Mouse (Mus musculus) testis, adult 2 months (tissue): ENCODE data around the gene Cpne5. TPM values are rescaled to one million over a fixed set of nuclear protein-coding genes. Genes with fewer than 3 reads are reported as not detected.

Source experiments
- H3K27ac ChIP-seq: fragments of 200-500 bp; 2 replicates; pipeline ENCODE4 v1.5.1; 2012; ENCODE audit warnings: low read depth, low read length; ENCODE audit not compliant: control insufficient read depth, insufficient read depth
- H3K27me3 ChIP-seq: fragments of 200-500 bp; 2 replicates; pipeline ENCODE4 v1.6.1; 2012; ENCODE audit warnings: mild to moderate bottlenecking, low read length, moderate library complexity; ENCODE audit not compliant: control insufficient read depth, insufficient read depth
- H3K36me3 ChIP-seq: fragments of 200-500 bp; 2 replicates; pipeline ENCODE4 v1.6.1; 2012; ENCODE audit warnings: mild to moderate bottlenecking, low read length; ENCODE audit not compliant: control insufficient read depth, insufficient read depth
- H3K4me1 ChIP-seq: fragments of 200-500 bp; 2 replicates; pipeline ENCODE4 v1.6.1; 2012; ENCODE audit warnings: low read length; ENCODE audit not compliant: control insufficient read depth, insufficient read depth
- H3K4me3 ChIP-seq: fragments of 200-500 bp; 2 replicates; pipeline ENCODE4 v1.5.1; 2012; ENCODE audit warnings: low read depth, mild to moderate bottlenecking, low read length, moderate library complexity, mixed read lengths; ENCODE audit not compliant: control insufficient read depth
- CTCF ChIP-seq: fragments of 200-500 bp; IDR thresholded peaks from 2 replicates; pipeline ENCODE4 v1.5.1; 2012; ENCODE audit warnings: low read depth, mild to moderate bottlenecking, inconsistent platforms, low read length, moderate library complexity; ENCODE audit not compliant: control insufficient read depth, insufficient read depth, insufficient replicate concordance
- POLR2A ChIP-seq: fragments of 200-500 bp; IDR thresholded peaks from 2 replicates; pipeline ENCODE4 v1.6.1; 2012; ENCODE audit warnings: low read depth, mild to moderate bottlenecking, inconsistent platforms, low read length, moderate library complexity; ENCODE audit not compliant: control insufficient read depth
- polyA plus RNA-seq: library from polyadenylated mRNA; depleted of rRNA; stranded (reverse); fragments of >200 nt; gene quantifications from 2 replicates; pipeline ENCODE4 v1.2.3, GENCODE M21; 2012

Gene Cpne5
- polyA plus RNA-seq, 1 experiment = 49.1 TPM

- Histone ChIP-seq H3K27ac (no peak overlapping the region), H3K4me1 (peaks cover 17% of the 10 kb centered on the region), H3K36me3 (no peaks in the 10 kb centered on the region), H3K4me3 (peak overlapping the region; percentile 79; the same call in 1 of the 2 replicates), H3K27me3 (no peaks in the 10 kb centered on the region)
- no peak for TF ChIP-seq POLR2A
Observed at GRCm38 (mm10) chr17:29155355-29156135, 82.4 kb downstream of the Cpne5 start.

GRCm38 (mm10) chr17:29154247-29154646, 83.7 kb downstream of the Cpne5 start:
- Histone ChIP-seq H3K27me3 (no peaks in the 10 kb centered on the region), H3K4me1 (peaks cover 12% of the 10 kb centered on the region), H3K27ac (no peak overlapping the region), H3K4me3 (no peak overlapping the region), H3K36me3 (no peaks in the 10 kb centered on the region)
- no peak for TF ChIP-seq POLR2A
- no peak for TF ChIP-seq CTCF

DNA sequence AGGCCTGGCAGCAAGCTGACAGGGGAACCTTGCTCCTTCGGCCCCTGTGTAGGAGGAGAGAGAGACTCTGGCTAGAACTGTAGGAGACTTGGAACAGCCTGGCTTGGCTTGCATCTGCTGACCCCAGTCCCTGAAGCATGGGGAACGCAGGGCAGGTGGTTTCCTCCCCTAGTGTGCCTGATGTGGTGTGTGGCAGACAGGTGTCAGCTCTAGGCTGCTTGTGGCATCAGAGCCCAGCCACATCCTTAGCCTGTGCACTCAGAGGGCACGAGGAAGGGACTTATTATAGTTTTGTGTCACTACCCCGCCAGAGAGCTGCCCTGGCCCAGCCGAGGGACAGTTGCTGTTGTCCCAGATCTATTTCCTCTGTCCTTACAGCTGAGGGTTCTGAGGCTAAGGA, 85.4 kb downstream of the Cpne5 start:
- H3K27me3 ChIP-seq = no peaks in the 10 kb centered on the region
- no peak overlapping the region for H3K27ac ChIP-seq
- H3K4me3 ChIP-seq = no peak overlapping the region
- no peaks in the 10 kb centered on the region for H3K36me3 ChIP-seq
- no peak for TF ChIP-seq POLR2A
- peaks cover 9% of the 10 kb centered on the region for H3K4me1 ChIP-seq

- Histone ChIP-seq H3K36me3 (no peaks in the 10 kb centered on the region), H3K4me1 (no peaks in the 10 kb centered on the region; the same call in 1 of the 2 replicates), H3K27ac (no peak overlapping the region), H3K4me3 (no peak overlapping the region), H3K27me3 (no peaks in the 10 kb centered on the region)
- no peak for TF ChIP-seq CTCF
- no peak for TF ChIP-seq POLR2A
Observed at GRCm38 (mm10) chr17:29149766-29150165, 88.2 kb downstream of the Cpne5 start.

DNA sequence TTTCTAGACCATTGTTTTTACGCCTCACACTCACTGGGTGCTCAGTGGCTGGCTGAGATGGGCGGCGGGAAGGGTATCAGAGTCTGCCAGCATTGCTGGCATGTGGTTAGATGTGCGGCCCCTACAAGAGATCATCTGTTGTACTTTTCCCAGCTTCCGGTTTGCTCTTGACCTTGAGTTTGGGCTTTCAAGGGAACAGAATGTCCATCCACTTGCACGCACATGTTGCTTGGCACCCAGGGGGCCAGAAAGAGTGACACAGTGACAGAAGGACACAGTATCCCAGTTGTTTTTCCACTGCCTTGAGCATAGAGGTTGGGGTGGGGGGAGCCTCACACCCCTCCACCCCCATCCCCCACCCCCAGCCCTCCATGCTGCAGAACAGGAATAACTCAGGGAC, 90.2 kb downstream of the Cpne5 start:
- Histone ChIP-seq H3K27ac (no peak overlapping the region), H3K36me3 (no peaks in the 10 kb centered on the region), H3K4me3 (no peak overlapping the region), H3K27me3 (no peaks in the 10 kb centered on the region), H3K4me1 (no peaks in the 10 kb centered on the region; the same call in 1 of the 2 replicates)
- no peak for TF ChIP-seq POLR2A
- TF ChIP-seq CTCF = no peak

GRCm38 (mm10) chr17:29147273-29147672, 90.7 kb downstream of the Cpne5 start:
- no peaks in the 10 kb centered on the region for H3K27me3 ChIP-seq
- H3K27ac ChIP-seq = no peak overlapping the region
- no peaks in the 10 kb centered on the region; the same call in 1 of the 2 replicates for H3K4me1 ChIP-seq
- TF ChIP-seq CTCF = no peak
- TF ChIP-seq POLR2A = no peak
- H3K4me3 ChIP-seq = no peak overlapping the region
- H3K36me3 ChIP-seq = no peaks in the 10 kb centered on the region

DNA sequence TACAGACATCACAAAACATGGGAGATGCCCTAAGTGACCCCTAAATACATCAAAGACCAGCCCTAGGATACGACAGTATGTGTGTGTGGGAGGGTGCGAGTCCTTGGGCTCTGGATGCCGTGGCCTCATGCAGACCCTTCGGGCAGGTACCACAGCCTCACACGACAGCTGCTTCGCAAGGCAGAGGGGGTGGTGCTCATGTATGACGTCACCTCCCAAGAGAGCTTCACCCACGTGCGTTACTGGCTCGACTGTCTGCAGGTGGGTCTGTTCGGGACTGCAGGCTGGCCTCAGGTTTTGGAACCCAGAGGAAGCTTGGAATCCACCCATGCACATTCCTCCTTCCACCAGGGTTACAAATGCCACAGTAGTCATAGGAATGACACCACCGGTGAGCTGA, 92.9 kb downstream of the Cpne5 start:
- TF ChIP-seq POLR2A = no peak
- TF ChIP-seq CTCF = no peak
- Histone ChIP-seq H3K27ac (no peak overlapping the region), H3K36me3 (no peaks in the 10 kb centered on the region), H3K4me1 (no peaks in the 10 kb centered on the region; the same call in 1 of the 2 replicates), H3K27me3 (no peaks in the 10 kb centered on the region), H3K4me3 (no peak overlapping the region)

DNA sequence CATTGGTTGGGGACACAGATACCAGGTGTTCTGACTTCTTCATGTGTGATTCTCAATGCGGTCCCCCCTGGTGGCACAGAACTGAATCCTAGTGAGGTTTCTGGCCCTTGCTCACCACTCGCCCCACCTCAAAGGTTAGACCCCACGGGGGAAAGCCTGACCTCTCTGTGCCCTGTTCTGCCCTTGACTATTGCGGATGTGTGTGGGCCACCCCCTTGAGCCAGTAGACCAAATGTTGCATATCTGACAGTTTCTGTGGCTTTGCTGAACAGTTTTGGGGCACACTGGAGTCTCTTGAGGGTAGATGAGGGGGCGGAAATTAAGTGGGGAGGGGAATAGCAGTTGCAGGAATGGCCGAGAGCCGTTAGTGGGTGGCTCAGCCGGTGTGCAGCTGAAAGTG, 94.7 kb downstream of the Cpne5 start:
- Histone ChIP-seq H3K4me1 (no peaks in the 10 kb centered on the region; the same call in 1 of the 2 replicates), H3K27me3 (no peaks in the 10 kb centered on the region), H3K4me3 (no peak overlapping the region), H3K36me3 (no peaks in the 10 kb centered on the region), H3K27ac (no peak overlapping the region)
- TF ChIP-seq CTCF (no peak), POLR2A (no peak)
